Mouse (Mus musculus): ENCODE measurements around the gene Thoc7.

Thoc7 gene

DNA sequence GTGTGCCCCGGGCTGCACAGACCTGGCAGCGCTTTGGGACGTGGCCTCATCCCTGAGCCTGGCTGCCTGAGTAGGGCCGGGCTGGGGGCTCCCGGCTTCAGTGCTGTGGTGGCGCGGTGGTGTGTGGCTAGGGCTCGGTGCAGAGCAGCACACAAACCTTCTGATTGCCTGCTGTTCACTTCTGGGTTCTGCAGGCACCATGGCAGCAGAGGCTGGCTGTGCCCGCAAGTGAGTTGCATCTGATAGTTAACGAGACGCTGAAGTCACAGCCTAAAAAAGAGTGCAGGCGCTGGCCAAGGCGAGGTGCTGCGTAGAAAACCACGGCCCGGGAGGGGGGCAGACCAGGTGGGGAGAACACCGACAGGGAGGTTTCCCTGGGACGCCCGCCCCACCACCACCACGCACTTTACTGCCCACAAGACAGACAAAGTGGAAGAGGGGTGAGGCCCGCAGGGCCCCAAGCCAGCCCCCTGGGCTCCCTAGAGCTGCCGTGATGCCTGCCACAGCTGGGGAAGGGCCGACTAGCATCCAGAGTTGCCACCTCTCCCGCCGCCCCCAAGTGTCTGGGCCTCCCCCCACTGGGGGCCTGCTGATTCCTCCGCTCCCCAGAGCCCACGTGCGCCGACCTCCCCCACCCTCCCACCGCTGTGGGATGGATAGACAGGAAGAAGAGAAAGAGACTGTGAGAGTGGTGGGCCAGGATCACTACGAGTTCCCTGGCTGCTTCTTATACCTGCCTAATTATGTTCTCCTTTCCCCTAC is 28.2 kb downstream of the Thoc7 start:
- DNase-seq (ENCODE audit: low read depth, low spot score), result peak; percentile 57

DNA sequence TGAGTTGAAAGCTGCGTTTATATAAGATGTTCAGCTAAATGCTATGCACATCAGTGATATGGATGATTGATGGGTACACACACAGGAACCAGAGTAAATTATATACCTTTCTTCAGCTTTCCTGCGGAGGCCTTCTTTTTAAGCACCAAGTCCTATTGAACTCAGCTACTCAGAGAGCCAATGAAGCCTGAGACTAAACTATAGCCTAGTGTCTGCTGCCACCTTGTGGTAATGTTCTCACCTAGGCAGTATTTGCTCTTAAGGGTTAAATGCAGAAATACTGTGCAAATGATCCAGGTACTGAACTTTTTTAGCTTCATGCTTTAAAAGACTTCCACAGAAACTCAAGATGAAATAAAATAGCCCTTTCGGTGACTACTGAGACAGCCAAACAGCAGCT is 44.0 kb downstream of the Thoc7 start:
- DNase-seq (ENCODE audit: low read depth, low spot score), result peak; percentile 27

GRCm38 (mm10) chr14:13917208-13917607 is 44.4 kb downstream of the Thoc7 start:
- no peak for DNase-seq (ENCODE audit: low read depth, low spot score)

GRCm38 (mm10) chr14:13915207-13915606 is 46.4 kb downstream of the Thoc7 start:
- no peak for DNase-seq (ENCODE audit: low read depth, low spot score)

GRCm38 (mm10) chr14:13914387-13915082 is 47.1 kb downstream of the Thoc7 start, which contains the start of gene Gm281:
Gene Gm281 (minus strand): TSS chr14:13914478.
- peak; percentile 8 for DNase-seq (ENCODE audit: low read depth, low spot score)

- DNase-seq (ENCODE audit: low read depth, low spot score), result no peak
Observed at GRCm38 (mm10) chr14:13910148-13910547, 51.5 kb downstream of the Thoc7 start.

GRCm38 (mm10) chr14:13907145-13907544 is 54.5 kb downstream of the Thoc7 start:
- no peak for DNase-seq (ENCODE audit: low read depth, low spot score)

GRCm38 (mm10) chr14:13906461-13906860 is 55.2 kb downstream of the Thoc7 start:
- DNase-seq (ENCODE audit: low read depth, low spot score), result no peak

DNA sequence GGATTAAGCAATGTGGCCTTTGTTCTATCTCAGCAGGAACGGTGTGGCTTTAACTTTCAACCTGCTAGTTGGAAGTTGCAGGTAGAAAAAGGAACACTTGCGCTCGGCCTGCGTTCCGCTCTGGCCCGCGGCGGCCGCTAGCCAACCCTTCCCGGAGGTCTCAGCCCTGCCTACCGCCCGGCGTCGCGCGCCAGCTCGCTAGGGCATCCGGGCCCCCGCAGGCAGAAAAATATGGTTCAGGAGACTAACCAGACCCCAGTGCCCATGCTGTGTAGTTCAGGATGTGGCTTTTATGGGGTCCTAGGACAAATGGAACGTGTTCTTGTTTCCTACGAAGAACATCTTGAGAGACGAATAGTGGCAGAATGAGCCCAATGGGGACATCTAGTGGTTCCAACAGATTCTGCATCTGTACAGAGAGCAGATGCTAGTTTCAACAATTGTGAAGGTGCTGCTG is 60.0 kb downstream of the Thoc7 start:
- DNase-seq (ENCODE audit: low read depth, low spot score), result peak; percentile 4
